Mouse (Mus musculus): ENCODE results near the gene Ptges. TPM values are rescaled to one million over a fixed set of nuclear protein-coding genes. Genes with fewer than 3 reads are reported as not detected.

Gene Ptges
- polyA plus RNA-seq, 1 experiment: 12.3 TPM

DNA sequence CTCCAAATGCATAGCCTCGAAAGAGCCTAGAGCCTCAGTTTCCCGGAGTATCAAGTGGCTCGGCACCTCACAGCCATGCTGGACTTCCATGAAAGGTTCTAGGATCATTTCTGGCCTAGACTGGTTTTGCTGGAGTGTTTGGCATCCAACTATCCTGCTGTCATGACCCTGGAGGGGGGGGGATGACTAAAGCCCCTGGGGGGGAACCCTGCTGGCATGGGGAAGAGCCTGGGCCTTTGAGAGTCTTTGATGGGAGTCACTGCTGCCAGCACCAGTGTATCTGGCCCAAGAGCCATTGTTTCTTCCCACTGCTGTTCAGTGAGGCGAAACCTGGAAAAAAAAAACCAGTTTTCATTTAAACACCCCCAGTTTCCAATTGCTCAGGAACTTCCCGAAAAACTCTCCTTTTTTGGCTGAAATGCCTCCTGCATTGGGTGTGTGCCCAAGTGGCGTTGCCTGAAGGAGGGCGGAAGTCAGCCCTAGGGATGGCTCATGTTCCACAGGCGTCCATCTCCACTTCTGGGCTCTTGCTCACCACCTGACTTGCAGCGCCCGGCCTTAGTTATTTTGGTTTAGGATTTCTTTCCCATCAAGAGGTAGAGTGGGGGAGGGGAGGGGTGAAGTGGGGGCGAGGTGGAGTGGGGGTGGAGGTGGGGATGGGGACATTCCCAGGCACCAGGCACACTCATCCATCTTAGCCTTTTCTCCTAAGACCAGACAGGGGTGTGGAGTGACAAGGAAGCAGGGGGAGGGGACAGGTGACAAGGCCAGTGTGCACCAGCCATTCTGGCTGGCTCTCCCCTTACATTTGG, 53.8 kb downstream of the Ptges start:
- no peak overlapping the region for H3K4me3 ChIP-seq (ENCODE audit: control insufficient read depth, insufficient read depth, low read length)
- H3K27ac ChIP-seq (ENCODE audit: control insufficient read depth, insufficient read depth, low read length): no peak overlapping the region
- H3K4me1 ChIP-seq (replicated peaks; ENCODE audit: control insufficient read depth, insufficient read depth, low read length): no peaks in the 10 kb centered on the region
- no peaks in the 10 kb centered on the region for H3K36me3 ChIP-seq (ENCODE audit: control insufficient read depth, insufficient read depth, low read length)
- 84% methylated on average over 11 of the region's 11 CpGs for WGBS
- DNase-seq: no peak
- H3K27me3 ChIP-seq (ENCODE audit: control insufficient read depth, insufficient read depth, low read length): no peaks in the 10 kb centered on the region
- TF ChIP-seq POLR2A (IDR thresholded peaks at IDR 0.05; ENCODE audit: control insufficient read depth, extremely low read depth, insufficient read depth, low read length, poor library complexity) (no peak), CTCF (IDR thresholded peaks at IDR 0.05; ENCODE audit: borderline replicate concordance, control insufficient read depth, extremely low read depth, insufficient read depth, low read length, poor library complexity) (no peak)

- DNase-seq: no peak
- TF ChIP-seq CTCF (IDR thresholded peaks at IDR 0.05; ENCODE audit: borderline replicate concordance, control insufficient read depth, extremely low read depth, insufficient read depth, low read length, poor library complexity) (no peak), POLR2A (IDR thresholded peaks at IDR 0.05; ENCODE audit: control insufficient read depth, extremely low read depth, insufficient read depth, low read length, poor library complexity) (no peak)
- no peaks in the 10 kb centered on the region for H3K36me3 ChIP-seq (ENCODE audit: control insufficient read depth, insufficient read depth, low read length)
- no peaks in the 10 kb centered on the region for H3K27me3 ChIP-seq (ENCODE audit: control insufficient read depth, insufficient read depth, low read length)
- no peak overlapping the region for H3K4me3 ChIP-seq (ENCODE audit: control insufficient read depth, insufficient read depth, low read length)
- 86% methylated on average over 7 of the region's 7 CpGs for WGBS
- H3K4me1 ChIP-seq (replicated peaks; ENCODE audit: control insufficient read depth, insufficient read depth, low read length): no peaks in the 10 kb centered on the region
- no peak overlapping the region for H3K27ac ChIP-seq (ENCODE audit: control insufficient read depth, insufficient read depth, low read length)
These were observed 54.6 kb downstream of the Ptges start for GRCm38 (mm10) chr2:30875096-30875495.

DNA sequence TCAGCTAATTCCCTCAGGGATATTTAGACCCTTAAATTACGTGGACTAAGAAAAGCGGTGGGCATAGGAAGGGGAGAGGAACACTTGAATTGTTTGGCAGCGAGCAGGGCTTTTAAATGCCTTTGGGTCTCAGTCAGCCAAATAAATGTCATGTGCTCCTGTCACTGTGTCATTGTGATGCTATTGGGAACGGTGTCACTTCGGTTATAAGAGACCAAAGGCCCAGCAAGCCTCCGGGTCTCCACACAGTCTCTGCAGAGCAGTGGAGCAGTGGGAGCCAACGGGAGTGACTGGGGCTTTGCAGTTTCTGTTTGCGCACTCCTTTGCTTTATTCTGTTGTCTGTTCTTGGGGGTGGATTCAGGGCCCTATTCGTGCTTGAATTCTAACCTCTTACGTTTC, 55.2 kb downstream of the Ptges start:
- 82% methylated on average over 10 of the region's 10 CpGs for WGBS
- no peak overlapping the region for H3K27ac ChIP-seq (ENCODE audit: control insufficient read depth, insufficient read depth, low read length)
- no peak overlapping the region for H3K4me3 ChIP-seq (ENCODE audit: control insufficient read depth, insufficient read depth, low read length)
- no peaks in the 10 kb centered on the region for H3K27me3 ChIP-seq (ENCODE audit: control insufficient read depth, insufficient read depth, low read length)
- H3K36me3 ChIP-seq (ENCODE audit: control insufficient read depth, insufficient read depth, low read length): no peaks in the 10 kb centered on the region
- DNase-seq: no peak
- no peaks in the 10 kb centered on the region for H3K4me1 ChIP-seq (replicated peaks; ENCODE audit: control insufficient read depth, insufficient read depth, low read length)
- no peak for TF ChIP-seq CTCF (IDR thresholded peaks at IDR 0.05; ENCODE audit: borderline replicate concordance, control insufficient read depth, extremely low read depth, insufficient read depth, low read length, poor library complexity)
- no peak for TF ChIP-seq POLR2A (IDR thresholded peaks at IDR 0.05; ENCODE audit: control insufficient read depth, extremely low read depth, insufficient read depth, low read length, poor library complexity)

DNA sequence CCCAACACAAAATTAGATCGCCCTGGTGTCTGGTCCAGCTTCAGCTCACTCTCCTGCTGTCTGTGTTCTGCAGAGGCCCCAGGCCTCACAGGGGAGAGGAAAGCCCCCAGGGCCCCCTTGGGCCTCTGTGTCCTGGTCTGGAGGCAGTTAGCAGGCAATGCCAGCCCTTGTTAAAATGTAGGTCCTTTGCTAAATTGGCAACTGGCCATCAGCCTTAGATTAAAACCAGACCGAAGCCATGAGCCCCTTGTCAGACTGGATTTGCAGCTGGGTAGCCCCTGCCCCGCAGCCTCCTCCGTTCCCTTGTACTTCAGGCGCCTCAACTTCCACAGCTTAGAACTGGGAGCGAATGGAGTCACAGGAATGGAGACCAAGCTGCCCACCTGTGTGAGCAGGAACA, 57.0 kb downstream of the Ptges start:
- Histone ChIP-seq H3K27ac (ENCODE audit: control insufficient read depth, insufficient read depth, low read length) (no peak overlapping the region), H3K4me1 (replicated peaks; ENCODE audit: control insufficient read depth, insufficient read depth, low read length) (no peaks in the 10 kb centered on the region), H3K36me3 (ENCODE audit: control insufficient read depth, insufficient read depth, low read length) (no peaks in the 10 kb centered on the region), H3K27me3 (ENCODE audit: control insufficient read depth, insufficient read depth, low read length) (no peaks in the 10 kb centered on the region), H3K4me3 (ENCODE audit: control insufficient read depth, insufficient read depth, low read length) (no peak overlapping the region)
- 91% methylated on average over 6 of the region's 6 CpGs for WGBS
- DNase-seq: no peak
- TF ChIP-seq POLR2A (IDR thresholded peaks at IDR 0.05; ENCODE audit: control insufficient read depth, extremely low read depth, insufficient read depth, low read length, poor library complexity) (no peak), CTCF (IDR thresholded peaks at IDR 0.05; ENCODE audit: borderline replicate concordance, control insufficient read depth, extremely low read depth, insufficient read depth, low read length, poor library complexity) (no peak)

DNA sequence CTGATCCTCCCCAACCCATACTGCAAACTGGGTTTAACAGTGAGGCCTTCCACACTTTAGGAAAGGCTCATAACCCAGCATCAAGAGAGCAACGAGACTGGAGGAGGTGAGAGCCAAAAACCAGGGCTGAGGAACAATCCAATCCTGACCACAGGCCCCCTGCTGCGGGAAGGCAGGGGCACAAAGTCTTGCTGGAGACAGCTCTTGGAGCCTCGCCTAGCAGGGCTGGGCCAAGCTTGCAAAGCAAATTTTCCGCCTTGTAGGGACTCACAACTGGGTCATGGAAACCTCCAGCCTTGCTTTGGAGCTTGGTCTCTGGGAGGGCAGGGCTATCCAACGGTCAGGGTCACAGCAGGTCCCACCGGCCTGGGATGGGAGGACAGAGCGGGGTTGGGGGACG, 58.8 kb downstream of the Ptges start:
- H3K36me3 ChIP-seq (ENCODE audit: control insufficient read depth, insufficient read depth, low read length): no peaks in the 10 kb centered on the region
- H3K4me1 ChIP-seq (replicated peaks; ENCODE audit: control insufficient read depth, insufficient read depth, low read length): no peaks in the 10 kb centered on the region
- H3K27me3 ChIP-seq (ENCODE audit: control insufficient read depth, insufficient read depth, low read length): no peaks in the 10 kb centered on the region; the same call in 1 of the 2 replicates
- TF ChIP-seq CTCF (IDR thresholded peaks at IDR 0.05; ENCODE audit: borderline replicate concordance, control insufficient read depth, extremely low read depth, insufficient read depth, low read length, poor library complexity): no peak
- TF ChIP-seq POLR2A (IDR thresholded peaks at IDR 0.05; ENCODE audit: control insufficient read depth, extremely low read depth, insufficient read depth, low read length, poor library complexity): no peak
- no peak overlapping the region for H3K4me3 ChIP-seq (ENCODE audit: control insufficient read depth, insufficient read depth, low read length)
- DNase-seq: no peak
- 80% methylated on average over 8 of the region's 8 CpGs for WGBS
- no peak overlapping the region for H3K27ac ChIP-seq (ENCODE audit: control insufficient read depth, insufficient read depth, low read length)

DNA sequence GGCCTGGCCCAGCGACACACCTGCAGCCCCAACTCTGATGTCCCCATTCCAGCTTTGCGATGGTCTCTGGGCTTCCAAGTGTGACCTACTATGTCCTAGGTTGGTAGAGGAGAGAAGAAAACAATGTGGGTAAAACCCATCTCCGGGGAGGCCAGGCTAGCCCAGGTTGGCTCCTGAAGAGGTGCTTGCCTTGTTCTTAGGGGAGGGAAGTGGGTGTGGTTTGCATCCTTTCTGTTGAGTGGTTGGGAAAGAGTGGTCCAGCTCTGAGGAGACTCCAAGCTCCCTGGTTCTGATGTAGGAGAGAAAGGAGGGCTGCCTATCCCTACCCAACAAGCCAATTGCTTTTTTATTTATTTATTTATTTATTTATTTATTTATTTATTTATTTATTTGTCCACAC, 64.2 kb downstream of the Ptges start:
- H3K27me3 ChIP-seq (ENCODE audit: control insufficient read depth, insufficient read depth, low read length): peaks cover 4% of the 10 kb centered on the region; the same call in 1 of the 2 replicates
- TF ChIP-seq CTCF (IDR thresholded peaks at IDR 0.05; ENCODE audit: borderline replicate concordance, control insufficient read depth, extremely low read depth, insufficient read depth, low read length, poor library complexity): no peak
- no peak for TF ChIP-seq POLR2A (IDR thresholded peaks at IDR 0.05; ENCODE audit: control insufficient read depth, extremely low read depth, insufficient read depth, low read length, poor library complexity)
- 74% methylated on average over 3 of the region's 3 CpGs for WGBS
- H3K4me1 ChIP-seq (replicated peaks; ENCODE audit: control insufficient read depth, insufficient read depth, low read length): no peaks in the 10 kb centered on the region
- no peaks in the 10 kb centered on the region for H3K36me3 ChIP-seq (ENCODE audit: control insufficient read depth, insufficient read depth, low read length)
- no peak for DNase-seq
- no peak overlapping the region for H3K27ac ChIP-seq (ENCODE audit: control insufficient read depth, insufficient read depth, low read length)
- no peak overlapping the region for H3K4me3 ChIP-seq (ENCODE audit: control insufficient read depth, insufficient read depth, low read length)

Measured in thymus, adult 2 months (tissue).